Mouse (Mus musculus) left cerebral cortex, adult 8-10 months (tissue): ENCODE measurements around the gene Hcrt. TPM values are rescaled to one million over a fixed set of nuclear protein-coding genes. Genes with fewer than 3 reads are reported as not detected.

Experiments
- DNase-seq, 2 experiments: peaks; one replicate each; pipeline ENCODE4 v3.0.0; 2022; ENCODE audit warnings: low spot score in 2 of 2
- total RNA-seq, 4 experiments: library from RNA; stranded (reverse); gene quantifications; 2 replicates each; pipeline ENCODE4 v1.2.4; 2022

Gene Hcrt
- total RNA-seq, 4 experiments from 2014 or later, result not detected

DNA sequence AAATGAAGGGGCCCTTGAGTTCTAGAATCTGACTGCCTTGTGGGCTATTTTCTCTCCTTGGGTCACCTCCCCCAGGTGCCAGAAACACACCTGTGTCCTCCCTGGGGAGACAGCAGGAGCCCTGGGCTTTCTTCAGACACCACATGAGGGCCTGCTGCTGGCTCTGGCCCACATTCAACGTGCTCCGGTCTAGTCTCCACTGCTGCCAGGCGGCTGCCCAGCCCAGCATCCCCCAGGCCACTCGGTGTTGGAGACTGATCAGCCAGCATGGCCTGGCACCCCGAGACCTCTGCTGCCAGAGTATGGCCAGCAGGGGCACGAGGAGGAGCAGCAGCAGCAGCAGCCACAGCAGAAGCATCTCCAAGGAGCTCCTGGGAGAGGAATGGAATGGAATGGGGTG lies 7.2 kb upstream of the Hcrt start:
- peak in 1 of 2 experiments; percentile 20 for DNase-seq

GRCm38 (mm10) chr11:100767871-100768270 lies 5.1 kb upstream of the Hcrt start:
- DNase-seq, result no peak

DNA sequence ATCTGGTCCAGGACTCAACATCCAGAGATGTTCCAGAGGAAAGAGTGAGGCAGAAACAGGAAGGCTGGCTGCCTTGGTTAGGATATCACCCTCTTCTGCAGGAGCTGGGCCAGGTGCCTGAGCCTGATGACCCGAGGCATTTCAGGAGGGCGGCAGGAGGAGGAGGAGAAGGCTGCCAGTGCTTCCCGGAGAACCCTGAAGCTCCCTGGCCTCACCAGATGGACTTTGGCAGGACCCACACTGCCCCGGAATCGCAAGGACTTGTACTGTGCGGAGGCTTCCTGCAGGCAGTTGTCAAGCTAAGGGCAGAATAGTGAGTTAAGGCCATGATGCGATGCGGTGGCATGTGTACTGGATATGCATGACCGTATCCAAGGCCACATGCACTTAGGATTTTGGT lies 4.0 kb upstream of the Hcrt start:
- no peak for DNase-seq

GRCm38 (mm10) chr11:100761547-100762045 lies 1.1 kb downstream of the Hcrt start:
- DNase-seq, result peak; percentile 75 to 83

- peak; percentile 75 to 96 for DNase-seq
Observed at GRCm38 (mm10) chr11:100759611-100760233, 3.0 kb downstream of the Hcrt start, which contains the start of gene Kcnh4. TSS of gene Kcnh4 (minus strand) at chr11:100759942.

DNA sequence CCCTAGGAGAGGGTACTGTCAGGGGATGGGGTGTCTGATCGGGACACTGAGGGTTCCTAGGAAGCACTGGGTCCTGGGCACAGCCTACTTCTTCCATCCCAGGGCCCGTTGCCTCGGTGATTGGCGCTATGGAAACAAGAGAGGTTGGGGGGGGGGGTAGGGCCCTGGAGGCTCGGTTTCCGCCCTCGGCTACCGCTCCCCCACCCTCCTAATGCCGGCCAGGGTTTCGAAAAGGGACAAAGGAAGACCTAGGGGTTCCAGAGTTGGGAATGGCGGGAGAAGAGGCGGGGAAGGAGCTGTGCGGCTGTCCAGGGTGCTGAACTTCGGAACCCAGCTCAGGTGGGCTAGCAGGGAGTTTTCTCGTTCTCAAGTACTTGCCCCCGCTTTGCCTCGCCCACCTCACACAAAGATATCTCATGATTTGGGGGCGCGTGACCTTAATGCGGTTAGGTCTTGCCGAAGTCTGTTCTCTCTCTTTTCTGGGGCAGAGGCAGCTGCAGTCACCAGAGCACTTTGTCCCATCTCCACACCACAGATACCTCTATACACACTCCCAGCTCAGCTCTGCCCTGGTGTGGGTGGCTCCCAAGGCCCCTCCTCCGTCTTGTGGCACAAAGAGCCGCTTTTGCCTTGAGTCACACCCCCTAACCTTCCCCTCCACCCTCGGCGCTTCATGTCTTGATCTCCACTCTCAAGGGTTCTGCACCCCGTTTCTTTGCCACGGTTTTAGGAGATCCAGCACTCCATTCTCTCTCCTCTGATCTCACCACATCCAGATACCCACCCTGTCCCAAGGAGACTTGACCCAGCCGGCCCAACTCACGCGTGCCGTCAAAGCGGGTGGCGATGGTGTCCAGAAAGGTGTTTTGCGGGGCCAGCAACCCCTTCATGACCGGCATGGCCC lies 3.8 kb downstream of the Hcrt start:
- no peak for DNase-seq

DNA sequence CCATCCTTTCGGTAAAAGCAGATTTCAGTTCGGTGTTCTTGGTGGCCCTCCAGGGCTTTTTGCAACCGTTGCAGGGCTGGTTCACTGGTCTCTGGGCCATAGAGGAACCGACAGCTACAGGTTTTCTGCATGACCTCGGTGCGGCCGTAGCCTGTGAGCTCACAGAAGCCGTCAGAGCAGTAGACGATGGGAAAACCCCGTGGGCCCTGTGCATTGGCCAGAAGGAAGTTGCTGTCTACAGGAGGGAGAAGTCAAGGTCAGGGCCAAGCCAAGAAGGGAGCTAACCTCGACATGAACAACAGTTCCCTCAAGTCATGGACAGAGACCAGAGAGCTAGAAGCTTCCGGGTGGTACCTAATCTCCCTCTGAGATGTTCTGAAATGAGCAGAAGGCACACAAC lies 5.2 kb downstream of the Hcrt start:
- no peak for DNase-seq

DNA sequence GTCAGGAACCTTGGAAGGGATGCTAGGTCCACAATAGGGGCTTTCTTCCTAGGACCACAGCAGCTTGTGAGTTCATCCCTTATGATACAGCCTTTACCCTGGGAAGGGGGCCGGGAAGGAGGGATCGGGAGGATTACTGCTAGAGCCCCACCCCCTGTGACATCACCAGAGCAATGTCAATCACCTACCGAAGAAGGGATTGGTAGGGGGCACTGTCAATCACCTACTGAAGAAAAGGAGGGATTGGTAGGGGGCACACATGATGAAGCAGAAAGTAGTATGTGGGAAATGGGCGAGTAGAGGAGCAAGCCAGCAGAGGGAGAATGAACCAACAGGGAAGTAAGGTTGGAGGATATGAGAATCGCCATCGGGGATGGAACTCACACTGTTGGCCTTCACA lies 6.3 kb downstream of the Hcrt start:
- no peak for DNase-seq

DNA sequence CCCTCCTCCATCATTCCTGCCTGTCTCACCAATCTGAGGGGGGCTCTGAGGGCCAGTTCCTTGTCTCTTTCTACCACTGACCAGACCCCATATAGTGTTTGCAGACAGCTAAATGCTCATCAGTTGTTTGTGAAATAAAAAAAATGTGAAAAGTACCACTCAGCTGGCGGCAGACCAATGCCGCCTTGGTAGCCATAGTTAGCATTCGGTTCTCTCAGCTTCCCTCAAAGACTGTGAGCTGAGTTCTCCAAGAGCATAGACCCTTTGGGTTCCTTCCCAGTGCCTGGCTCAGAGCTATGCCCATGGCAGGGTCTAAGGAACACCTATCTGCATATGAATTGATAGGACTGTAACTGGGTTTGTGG lies 8.1 kb downstream of the Hcrt start:
- DNase-seq, result peak in 1 of 2 experiments; percentile 63

DNA sequence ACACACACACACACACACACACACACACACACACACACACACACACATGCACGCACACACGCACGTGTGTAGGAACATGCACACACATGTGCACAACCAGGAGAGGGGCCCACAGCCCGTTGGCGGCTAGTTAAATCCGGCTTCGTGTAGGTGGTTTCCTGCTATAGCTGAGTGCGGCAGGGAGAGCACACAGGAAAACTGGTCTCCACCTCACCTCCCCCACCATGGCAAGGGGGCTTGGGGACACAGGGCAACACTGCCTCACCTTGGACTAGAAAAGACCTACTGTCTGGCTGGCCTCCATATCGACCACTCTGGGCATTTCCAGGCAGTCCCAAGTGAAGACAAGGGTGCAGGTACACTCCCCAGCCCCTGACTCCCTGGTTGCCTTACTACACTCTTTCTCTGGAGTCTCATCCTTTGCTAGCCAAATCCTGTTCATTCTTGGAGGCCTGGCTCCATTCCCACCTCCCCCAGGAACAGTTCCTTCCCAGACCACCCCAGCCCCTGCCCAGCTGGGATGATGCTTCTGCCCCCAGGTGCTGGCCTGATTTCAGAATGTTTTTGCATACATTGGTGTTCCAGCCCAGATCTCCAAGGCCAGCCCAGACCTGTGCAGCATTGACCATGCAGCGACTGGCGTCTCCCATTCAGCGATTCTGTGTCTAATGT lies 8.6 kb downstream of the Hcrt start:
- peak in 1 of 2 experiments; percentile 83 for DNase-seq

- no peak for DNase-seq
Observed at GRCm38 (mm10) chr11:100752294-100752693, 10.4 kb downstream of the Hcrt start.

- DNase-seq, result peak in 1 of 2 experiments; percentile 70
Observed at GRCm38 (mm10) chr11:100750127-100750526, 12.6 kb downstream of the Hcrt start.

- DNase-seq, result peak in 1 of 2 experiments; percentile 77
Observed at GRCm38 (mm10) chr11:100749469-100749868, 13.3 kb downstream of the Hcrt start.

DNA sequence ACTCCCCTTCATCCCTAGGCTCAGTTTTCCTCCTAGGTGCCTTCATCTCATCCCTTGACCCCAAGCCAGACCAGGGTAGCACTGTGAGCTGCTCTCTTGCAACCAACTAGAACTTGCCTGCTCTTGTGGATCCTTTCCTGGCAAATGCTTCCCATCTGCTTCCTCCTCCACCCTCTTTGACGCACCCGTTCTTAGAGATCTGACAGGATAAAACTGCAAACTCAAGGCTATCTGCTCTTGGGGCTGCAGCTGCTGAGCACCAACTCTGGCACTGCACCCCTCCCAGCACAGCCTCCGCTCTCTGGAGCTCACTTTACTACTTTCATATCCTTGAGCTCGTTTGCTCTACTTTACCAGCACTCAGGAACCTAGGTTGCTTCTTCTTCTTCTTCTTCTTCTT lies 14.1 kb downstream of the Hcrt start:
- no peak for DNase-seq

GRCm38 (mm10) chr11:100747114-100747513 lies 15.6 kb downstream of the Hcrt start:
- DNase-seq, result no peak

DNA sequence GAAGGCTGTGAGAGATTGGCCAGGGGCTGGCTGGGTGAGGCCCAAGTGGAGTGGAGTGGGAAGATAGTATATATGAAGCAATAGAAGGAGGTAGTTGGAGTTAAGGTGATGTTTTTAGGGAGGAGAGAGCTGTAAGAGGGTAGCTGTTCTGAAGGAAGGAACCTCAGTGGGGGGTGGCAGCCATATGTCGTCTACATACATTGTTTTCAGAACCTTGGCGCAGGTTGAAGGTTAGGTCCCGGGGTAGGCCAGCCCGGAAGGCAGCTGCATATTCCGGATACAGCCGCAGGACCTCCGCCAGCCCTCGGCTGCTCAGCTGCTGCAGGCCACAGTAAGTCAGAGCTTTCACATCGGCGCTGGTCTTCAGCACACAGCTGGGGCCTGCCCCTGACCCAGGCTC lies 16.2 kb downstream of the Hcrt start:
- DNase-seq, result no peak

DNA sequence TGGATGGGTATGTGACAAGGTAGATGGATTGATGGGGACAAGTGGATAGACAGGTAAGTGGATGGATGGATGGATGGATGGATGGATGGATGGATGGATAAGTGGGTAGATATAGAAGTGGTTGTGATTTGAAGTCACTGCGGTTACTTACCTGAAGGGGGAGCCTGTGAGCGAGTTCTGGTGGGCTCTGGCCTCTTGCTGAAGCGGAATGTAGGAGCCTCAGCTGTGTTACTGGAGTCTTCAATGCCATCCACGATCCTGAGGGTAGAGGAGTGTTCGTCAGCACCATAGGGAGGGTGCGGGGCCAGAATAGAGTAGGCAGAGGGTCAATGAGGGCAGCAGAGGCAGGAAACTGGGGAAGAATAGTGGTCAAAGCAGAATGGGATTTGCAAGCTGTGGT lies 17.6 kb downstream of the Hcrt start:
- no peak for DNase-seq

DNA sequence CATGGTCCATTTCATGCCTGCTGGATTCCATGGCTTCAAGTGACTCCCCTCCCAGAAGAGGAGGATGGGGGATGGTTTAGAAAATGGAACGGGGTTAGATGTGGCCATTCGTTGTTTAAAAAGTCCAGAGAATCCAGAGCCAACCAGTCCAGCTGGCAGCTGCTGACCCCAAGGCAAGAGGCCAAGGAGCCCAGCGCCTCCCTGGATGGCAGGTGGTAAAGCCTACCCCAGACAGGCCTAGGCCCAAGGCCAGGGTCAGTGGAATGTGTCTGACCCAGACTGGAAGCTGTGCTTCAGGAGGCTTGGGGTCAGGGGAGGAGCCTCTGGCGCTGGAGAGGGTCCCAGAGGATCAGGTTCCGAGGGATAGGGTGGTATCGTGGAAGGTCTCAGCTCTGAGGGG lies 21.4 kb downstream of the Hcrt start:
- no peak for DNase-seq

GRCm38 (mm10) chr11:100738749-100739148 lies 24.0 kb downstream of the Hcrt start:
- no peak for DNase-seq

- peak; percentile 95 to 99 for DNase-seq
Observed at GRCm38 (mm10) chr11:100738066-100738604, 24.6 kb downstream of the Hcrt start, which contains the start of gene Rab5c. TSS of gene Rab5c (minus strand) at chr11:100738215.

- no peak for DNase-seq
Observed at GRCm38 (mm10) chr11:100737105-100737733, 25.5 kb downstream of the Hcrt start.
